Mouse (Mus musculus): ENCODE data around the gene S1pr5.
A peak's percentile ranks its signal among the peaks of the same experiment; 100 is the strongest.
"Not testable (repeated sequence)": the region's sequence is repeated elsewhere in the genome, so short reads cannot be mapped to it uniquely, and the experiment has no call there.

S1pr5 gene

GRCm38 (mm10) chr9:21236991-21237367 lies 11.3 kb downstream of the S1pr5 start:
- no peak for DNase-seq

DNA sequence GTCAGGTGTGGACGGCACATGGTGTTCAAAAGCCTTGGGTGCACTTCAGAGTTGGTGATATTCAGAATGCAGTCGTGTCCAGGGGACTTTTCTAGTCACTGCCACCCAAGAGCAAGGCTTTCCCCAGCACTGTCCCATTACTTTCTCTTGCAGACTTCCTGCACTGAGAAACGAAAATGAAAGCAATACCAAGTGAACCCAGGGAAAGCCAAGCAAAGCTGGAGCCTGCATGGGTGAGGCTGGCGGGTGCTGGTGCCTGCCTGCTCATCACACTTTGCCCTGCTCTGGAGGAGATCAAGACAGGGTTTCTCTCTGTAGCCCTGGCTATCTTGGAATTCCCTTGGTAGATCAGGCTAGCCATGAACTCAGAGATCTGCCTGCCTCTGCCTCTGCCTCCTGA lies 12.9 kb downstream of the S1pr5 start:
- DNase-seq = no peak

GRCm38 (mm10) chr9:21233805-21234204 lies 14.4 kb downstream of the S1pr5 start:
- no peak for DNase-seq

DNA sequence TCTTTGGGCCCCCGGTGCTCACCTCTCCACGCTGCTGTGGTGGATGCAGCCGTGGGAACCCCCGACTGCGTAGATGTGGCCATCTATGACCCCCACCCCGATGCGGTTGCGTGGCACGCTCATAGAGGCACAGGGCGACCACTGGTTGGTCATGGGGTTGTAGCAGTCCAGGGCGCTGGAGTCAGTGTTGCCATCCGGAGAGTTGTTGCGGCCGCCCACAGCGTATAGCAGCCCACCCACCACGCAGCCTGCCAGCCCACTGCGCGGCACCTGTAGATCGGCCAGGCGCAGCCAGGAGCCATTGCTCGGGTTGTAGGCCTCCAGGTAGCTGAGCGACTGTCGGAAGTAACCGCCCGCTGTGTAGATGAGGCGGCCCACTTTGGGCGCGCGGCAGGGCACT lies 14.9 kb downstream of the S1pr5 start:
- DNase-seq = no peak

DNA sequence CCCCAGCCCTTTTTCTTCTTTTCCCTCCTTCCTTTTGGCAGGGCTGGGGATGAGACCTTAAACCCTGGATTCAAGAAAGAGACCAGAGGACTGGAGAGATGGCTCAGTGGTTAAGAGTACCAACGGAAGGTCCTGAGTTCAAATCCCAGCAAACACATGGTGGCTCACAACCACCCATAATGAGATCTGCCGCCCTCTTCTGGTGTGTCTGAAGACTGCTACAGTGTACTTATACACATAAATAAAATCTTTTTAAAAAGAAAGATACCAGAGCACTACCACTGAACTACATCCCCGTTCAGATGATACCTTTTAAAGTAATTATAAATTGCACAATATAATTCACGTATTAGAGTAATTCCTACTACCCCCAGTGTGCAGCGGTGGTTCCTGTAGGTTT lies 15.4 kb downstream of the S1pr5 start:
- DNase-seq = no peak

DNA sequence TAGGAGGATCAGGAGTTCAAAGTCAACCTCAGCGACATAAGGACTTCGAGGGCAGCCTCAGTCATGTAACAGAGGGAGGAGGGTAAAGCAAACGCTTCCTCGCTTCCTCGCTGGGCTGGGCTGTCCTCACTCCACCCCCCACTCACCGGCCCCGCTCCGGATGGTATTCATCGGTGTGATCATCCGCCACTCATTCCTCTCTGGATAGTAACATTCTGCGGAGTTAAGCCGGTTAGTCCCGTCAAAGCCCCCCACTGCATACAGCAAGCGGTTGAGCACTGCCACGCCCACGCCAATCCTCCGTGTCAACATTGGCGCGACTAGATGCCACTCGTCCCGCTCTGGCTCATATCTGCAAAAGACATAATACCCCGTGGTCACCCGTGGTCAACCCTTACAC lies 16.7 kb downstream of the S1pr5 start:
- DNase-seq = no peak

- DNase-seq = peak; percentile 70
These were observed 20.9 kb downstream of the S1pr5 start for GRCm38 (mm10) chr9:21227342-21227741.

DNA sequence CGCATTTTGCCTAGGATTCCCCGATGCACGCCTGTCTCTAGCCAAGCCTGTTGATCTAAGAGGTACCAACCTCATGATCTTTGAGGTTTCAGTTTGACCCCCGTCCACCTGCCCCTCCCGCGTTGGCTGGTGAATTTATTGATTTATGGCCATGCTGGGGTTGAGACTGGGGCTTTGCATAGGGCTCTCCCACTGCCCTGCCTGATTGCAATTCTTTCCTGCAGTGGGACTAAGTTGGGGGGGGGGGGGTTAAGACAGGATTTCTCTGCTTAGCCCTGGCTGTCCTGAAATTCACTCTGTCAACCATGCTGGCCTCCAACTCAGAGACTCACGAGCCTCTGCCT lies 22.9 kb downstream of the S1pr5 start:
- DNase-seq = no peak

DNA sequence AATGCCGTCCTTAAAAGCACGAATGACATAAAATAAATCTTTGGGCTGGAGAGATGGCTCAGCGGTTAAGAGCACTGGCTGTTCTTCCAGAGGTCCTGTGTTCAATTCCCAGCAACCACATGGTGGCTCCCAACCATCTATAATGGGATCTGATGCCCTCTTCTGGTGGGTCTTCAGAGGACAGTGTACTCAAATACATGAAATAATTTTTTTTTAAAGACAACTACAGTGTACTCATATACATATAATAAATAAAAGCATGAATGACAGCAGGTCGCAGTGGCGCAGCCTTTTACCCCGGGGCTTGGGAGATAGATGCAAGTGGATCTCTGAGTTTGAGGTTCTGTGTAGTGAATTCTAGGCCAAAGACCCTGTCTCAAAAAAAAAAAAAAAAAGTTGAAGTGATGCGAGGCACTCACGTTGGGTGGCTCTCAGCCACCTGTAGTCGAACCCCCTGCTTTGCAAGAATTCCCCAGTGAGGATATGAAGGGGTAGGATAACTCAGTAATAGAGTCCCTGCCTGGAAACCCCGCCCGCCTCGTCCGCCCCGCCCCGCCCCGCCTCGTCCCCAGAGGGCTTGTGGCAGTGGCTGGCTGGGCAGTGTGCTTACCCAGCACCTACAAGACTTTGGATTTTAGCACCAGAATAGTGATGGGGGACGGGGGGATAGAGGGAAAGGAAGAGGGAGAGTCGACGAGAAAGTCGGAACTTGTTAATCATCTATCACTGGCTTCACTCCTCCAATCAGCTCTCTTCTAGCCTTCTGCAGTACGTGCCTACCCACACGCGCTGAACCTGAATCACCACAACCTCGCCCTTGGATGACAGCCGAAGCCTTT lies 23.4 kb downstream of the S1pr5 start:
- DNase-seq = peak; percentile 68

- no peak for DNase-seq
These were observed 24.3 kb downstream of the S1pr5 start for GRCm38 (mm10) chr9:21223906-21224305.

GRCm38 (mm10) chr9:21223490-21223889 lies 24.8 kb downstream of the S1pr5 start:
- DNase-seq = not testable (repeated sequence)

- DNase-seq = peak; percentile 45
These were observed 26.8 kb downstream of the S1pr5 start for GRCm38 (mm10) chr9:21221383-21221929.

- DNase-seq = peak; percentile 96
These were observed 27.5 kb downstream of the S1pr5 start for GRCm38 (mm10) chr9:21220490-21221382.

DNA sequence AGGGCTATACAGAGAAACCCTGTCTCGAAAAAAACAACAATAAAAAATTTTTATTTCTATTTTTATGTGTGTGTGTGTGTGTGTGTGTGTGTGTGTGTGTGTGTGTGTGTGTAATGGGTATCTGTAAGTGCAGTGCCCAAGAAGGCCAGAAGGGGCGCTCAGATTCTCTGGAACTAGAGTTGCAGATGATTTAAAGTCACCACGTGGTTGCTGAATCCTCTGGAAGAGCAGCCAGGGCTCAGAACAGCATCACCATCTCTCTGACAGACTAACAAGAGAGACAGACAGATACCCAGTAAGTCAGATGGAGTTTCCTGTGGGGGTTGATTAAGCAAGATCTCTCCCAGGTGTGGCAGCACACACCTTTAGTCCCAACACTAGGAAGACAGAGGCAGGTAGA lies 28.4 kb downstream of the S1pr5 start:
- DNase-seq = no peak

DNA sequence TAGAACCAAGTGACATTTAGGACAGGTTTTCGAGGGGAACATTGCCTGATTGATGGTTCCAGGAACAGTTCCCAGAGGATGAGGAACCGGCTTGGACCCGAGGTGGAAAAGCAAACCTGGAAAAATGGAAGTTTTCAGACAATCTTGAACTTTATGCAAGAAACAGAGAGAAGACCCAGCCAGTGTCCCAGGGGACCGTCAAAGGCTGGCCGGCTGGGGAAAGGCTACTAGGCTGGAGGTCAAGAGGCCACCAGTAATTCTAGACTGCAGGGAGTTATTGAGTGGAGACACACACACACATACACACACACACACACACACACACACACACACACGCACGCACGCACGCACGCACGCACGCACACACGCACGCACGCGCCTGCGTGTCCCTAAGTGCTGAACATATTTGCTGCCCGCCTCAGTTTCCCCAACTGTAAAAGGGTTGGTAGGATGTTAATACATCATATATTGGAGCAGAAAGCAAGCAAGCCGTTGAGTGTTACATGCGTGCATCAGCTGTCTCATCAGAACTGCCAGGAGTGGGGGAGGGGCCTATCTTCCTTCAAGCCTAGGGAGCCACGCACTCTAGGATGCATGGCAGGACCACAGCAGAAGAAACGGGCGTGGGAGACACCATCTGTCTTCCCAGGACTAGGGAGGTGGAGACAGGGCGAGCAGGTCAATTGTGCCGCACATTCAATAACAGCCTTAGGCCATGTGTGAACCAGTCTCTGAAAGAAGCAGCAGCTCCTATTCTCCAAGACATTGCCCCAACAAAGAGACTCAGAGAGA lies 32.0 kb downstream of the S1pr5 start:
- no peak for DNase-seq

DNA sequence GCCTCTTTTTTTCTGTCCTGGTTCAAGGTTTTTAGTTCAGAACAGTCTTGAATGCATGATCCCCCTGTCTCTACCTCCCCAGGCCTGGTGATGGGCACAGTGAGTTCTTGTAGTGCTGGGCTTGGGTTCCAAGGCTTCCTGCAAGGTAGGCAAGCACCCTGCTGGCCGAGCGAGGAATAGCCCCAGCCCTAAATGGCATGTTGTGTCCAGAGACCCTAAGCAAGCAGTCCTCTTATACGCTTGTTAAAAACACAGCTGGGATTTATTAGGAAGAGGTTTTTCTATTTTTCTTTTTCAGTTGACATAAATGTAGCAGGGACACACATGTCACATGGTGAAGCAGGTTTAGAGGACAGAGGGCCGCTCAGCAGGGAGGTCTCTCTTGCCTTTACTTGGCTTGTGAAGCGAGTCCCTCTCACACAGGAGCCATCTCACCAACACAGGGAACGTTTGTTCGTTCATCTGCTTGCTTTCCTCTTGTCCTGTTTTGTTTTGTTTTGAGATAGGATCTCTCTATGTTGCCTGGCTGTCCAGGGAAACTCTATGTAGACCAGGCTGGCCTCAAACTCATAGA lies 34.5 kb downstream of the S1pr5 start:
- DNase-seq = peak; percentile 37

- DNase-seq = no peak
These were observed 36.6 kb downstream of the S1pr5 start for GRCm38 (mm10) chr9:21211624-21212023.

GRCm38 (mm10) chr9:21210821-21211220 lies 37.4 kb downstream of the S1pr5 start:
- DNase-seq = no peak

- DNase-seq = no peak
These were observed 39.6 kb downstream of the S1pr5 start for GRCm38 (mm10) chr9:21208626-21209025.

DNA sequence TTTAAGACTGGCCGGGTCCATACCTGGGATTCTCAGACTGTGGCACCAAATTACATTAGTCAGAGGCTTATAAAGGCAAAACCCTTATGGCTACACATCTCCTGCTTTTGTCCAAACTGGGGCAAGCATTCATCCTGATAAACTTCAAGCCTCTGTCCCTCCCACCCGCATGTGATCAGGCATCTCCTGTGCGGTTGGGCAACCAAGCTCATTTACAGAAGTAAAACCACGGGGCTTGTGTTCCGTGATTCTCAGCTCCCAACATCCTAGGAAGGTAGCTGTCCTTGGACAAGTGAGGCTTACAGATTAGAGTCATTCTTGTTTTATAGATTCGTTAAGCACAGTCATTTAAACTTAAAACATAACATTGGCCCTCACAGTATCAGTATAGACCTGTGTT lies 41.4 kb downstream of the S1pr5 start:
- DNase-seq = no peak

- peak; percentile 45 for DNase-seq
These were observed 43.5 kb downstream of the S1pr5 start for GRCm38 (mm10) chr9:21204528-21205272.

DNA sequence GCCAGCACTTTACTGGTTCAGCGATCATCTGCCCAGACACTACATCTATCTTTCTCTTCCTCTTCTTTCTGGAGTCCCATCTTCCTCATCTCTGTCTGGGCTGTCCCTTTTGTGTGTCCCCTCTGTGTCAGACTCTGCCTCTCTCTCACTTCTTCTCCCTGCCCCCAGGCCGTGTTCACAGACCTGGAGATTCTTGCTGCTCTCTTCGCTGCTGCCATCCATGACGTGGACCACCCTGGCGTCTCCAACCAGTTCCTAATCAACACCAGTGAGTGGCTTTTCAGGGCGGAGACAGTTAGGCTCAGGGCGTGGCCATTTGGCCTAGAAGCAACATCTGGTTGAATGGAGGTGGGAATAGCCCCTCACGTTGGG lies 44.1 kb downstream of the S1pr5 start:
- peak; percentile 28 for DNase-seq

Data from liver (tissue).